Mouse (Mus musculus): ENCODE data around the gene Cblb.

GRCm38 (mm10) chr16:52093325-52094253 is 62.6 kb downstream of the Cblb start:
- TF ChIP-seq POLR2A (IDR thresholded peaks at IDR 0.05; ENCODE audit: low read depth, low read length): no peak
- no peak for TF ChIP-seq CTCF (IDR thresholded peaks at IDR 0.05; ENCODE audit: borderline replicate concordance, insufficient read depth, low read length)
